Mouse (Mus musculus) limb, embryonic 12.5 days (tissue): ENCODE measurements around the gene Actn1. TPM values are rescaled to one million over a fixed set of nuclear protein-coding genes. Genes with fewer than 3 reads are reported as not detected.
"Not testable (repeated sequence)": the region's sequence is repeated elsewhere in the genome, so short reads cannot be mapped to it uniquely, and the experiment has no call there.

Source experiments
- ATAC-seq: fragments of 200-750 bp; cut with Nextera tagmentation; 2 replicates; pipeline ENCODE4 v1.8.0; 2017; ENCODE audit warnings: low read depth, moderate TSS enrichment; ENCODE audit not compliant: insufficient number of reproducible peaks, insufficient read depth, low FRiP score, low TSS enrichment
- H3K27ac ChIP-seq: fragments of 300-500 bp; sonication (generic); 2 replicates; pipeline ENCODE4 v1.5.1; 2016; ENCODE audit warnings: mild to moderate bottlenecking, moderate library complexity
- H3K27me3 ChIP-seq: fragments of 300-500 bp; sonication (generic); 2 replicates; pipeline ENCODE4 v1.6.1; 2016; ENCODE audit warnings: mild to moderate bottlenecking, moderate library complexity
- H3K36me3 ChIP-seq: fragments of 300-500 bp; sonication (generic); 2 replicates; pipeline ENCODE4 v1.6.1; 2016; ENCODE audit warnings: mild to moderate bottlenecking, moderate library complexity
- H3K4me1 ChIP-seq: fragments of 300-500 bp; sonication (generic); replicated peaks from 2 replicates; pipeline ENCODE4 v1.6.1; 2016
- H3K4me2 ChIP-seq: fragments of 300-500 bp; sonication (generic); 2 replicates; pipeline ENCODE4 v1.6.1; 2016; ENCODE audit warnings: mild to moderate bottlenecking, moderate library complexity
- H3K4me3 ChIP-seq: fragments of 300-500 bp; sonication (generic); replicated peaks from 2 replicates; pipeline ENCODE4 v1.5.1; 2016; ENCODE audit warnings: mild to moderate bottlenecking
- H3K9ac ChIP-seq: fragments of 300-500 bp; sonication (generic); replicated peaks from 2 replicates; pipeline ENCODE4 v1.6.1; 2016; ENCODE audit warnings: mild to moderate bottlenecking, moderate library complexity
- H3K9me3 ChIP-seq: fragments of 300-500 bp; sonication (generic); 2 replicates; pipeline ENCODE4 v1.6.1; 2016; ENCODE audit warnings: mild to moderate bottlenecking, moderate library complexity
- whole genome bisulfite sequencing: fragments of 180-500 bp; shearing (Covaris S2); methylation state at CpG from one replicate; pipeline ENCODE4 v1.1.7; 2016; 5-methylcytosine and 5-hydroxymethylcytosine counted together
- polyA plus RNA-seq: library from polyadenylated mRNA; unstranded; fragments of >200 nt; fragmentation: Nextera tagmentation; extraction: Ambion mirVana; gene quantifications from 2 replicates; pipeline ENCODE4 v1.2.1, GENCODE M21; 2016

Actn1 gene
- polyA plus RNA-seq: 42.0 and 45.8 TPM in 2 replicates

- WGBS: under 1% methylated on average over 53 of the region's 55 CpGs
- peak; percentile 95 for ATAC-seq
- Histone ChIP-seq H3K4me3 (peak within 1 kb of the TSS; percentile 80), H3K27ac (peak within 1 kb of the TSS; percentile 99), H3K9me3 (no peaks in the 10 kb centered on the region), H3K4me1 (peaks cover 34% of the 10 kb centered on the region), H3K4me2 (peak within 1 kb of the TSS; percentile 89), H3K9ac (peak within 1 kb of the TSS; percentile 91), H3K27me3 (no peaks in the 10 kb centered on the region), H3K36me3 (no peaks in the 10 kb centered on the region; the same call in 1 of the 2 replicates)
Observed at GRCm38 (mm10) chr12:80260056-80260743, at the start of gene Actn1. Gene Actn1 (minus strand): TSS chr12:80260371.

GRCm38 (mm10) chr12:80307556-80307955, 47.4 kb upstream of the Actn1 start:
- Histone ChIP-seq H3K27me3 (no peaks in the 10 kb centered on the region), H3K9me3 (0 out of 2 replicates have a peak, but pooled peaks cover 4% of the 10 kb centered on the region), H3K9ac (no peak overlapping the region), H3K4me2 (no peak overlapping the region), H3K4me1 (no peaks in the 10 kb centered on the region), H3K4me3 (no peak overlapping the region), H3K36me3 (no peaks in the 10 kb centered on the region), H3K27ac (no peak overlapping the region)
- WGBS: 53% methylated on average over 3 of the region's 3 CpGs
- no peak for ATAC-seq

GRCm38 (mm10) chr12:80304518-80304917, 44.3 kb upstream of the Actn1 start:
- Histone ChIP-seq H3K27me3 (no peaks in the 10 kb centered on the region), H3K36me3 (no peaks in the 10 kb centered on the region), H3K4me1 (no peaks in the 10 kb centered on the region), H3K4me3 (no peak overlapping the region), H3K9ac (no peak overlapping the region), H3K27ac (no peak overlapping the region), H3K4me2 (no peak overlapping the region), H3K9me3 (0 out of 2 replicates have a peak, but pooled peaks cover 4% of the 10 kb centered on the region)
- ATAC-seq: no peak
- WGBS: 93% methylated on average over 3 of the region's 3 CpGs

- H3K36me3 ChIP-seq: no peaks in the 10 kb centered on the region
- H3K27ac ChIP-seq: no peak overlapping the region
- 70% methylated on average over 9 of the region's 9 CpGs for WGBS
- no peak overlapping the region for H3K4me3 ChIP-seq
- H3K9ac ChIP-seq: no peak overlapping the region
- 0 out of 2 replicates have a peak, but pooled peaks cover 5% of the 10 kb centered on the region for H3K4me1 ChIP-seq
- no peak overlapping the region for H3K4me2 ChIP-seq
- 0 out of 2 replicates have a peak, but pooled peaks cover 4% of the 10 kb centered on the region for H3K9me3 ChIP-seq
- ATAC-seq: no peak
- H3K27me3 ChIP-seq: no peaks in the 10 kb centered on the region
Observed at GRCm38 (mm10) chr12:80300833-80301456, 40.8 kb upstream of the Actn1 start.

- no peak for ATAC-seq
- Histone ChIP-seq H3K4me3 (no peak overlapping the region), H3K9me3 (no peaks in the 10 kb centered on the region), H3K4me1 (0 out of 2 replicates have a peak, but pooled peaks cover 5% of the 10 kb centered on the region), H3K36me3 (no peaks in the 10 kb centered on the region), H3K27ac (no peak overlapping the region), H3K4me2 (no peak overlapping the region), H3K27me3 (no peaks in the 10 kb centered on the region), H3K9ac (no peak overlapping the region)
- 57% methylated on average over 6 of the region's 6 CpGs for WGBS
Observed at GRCm38 (mm10) chr12:80298714-80299113, 38.5 kb upstream of the Actn1 start.

DNA sequence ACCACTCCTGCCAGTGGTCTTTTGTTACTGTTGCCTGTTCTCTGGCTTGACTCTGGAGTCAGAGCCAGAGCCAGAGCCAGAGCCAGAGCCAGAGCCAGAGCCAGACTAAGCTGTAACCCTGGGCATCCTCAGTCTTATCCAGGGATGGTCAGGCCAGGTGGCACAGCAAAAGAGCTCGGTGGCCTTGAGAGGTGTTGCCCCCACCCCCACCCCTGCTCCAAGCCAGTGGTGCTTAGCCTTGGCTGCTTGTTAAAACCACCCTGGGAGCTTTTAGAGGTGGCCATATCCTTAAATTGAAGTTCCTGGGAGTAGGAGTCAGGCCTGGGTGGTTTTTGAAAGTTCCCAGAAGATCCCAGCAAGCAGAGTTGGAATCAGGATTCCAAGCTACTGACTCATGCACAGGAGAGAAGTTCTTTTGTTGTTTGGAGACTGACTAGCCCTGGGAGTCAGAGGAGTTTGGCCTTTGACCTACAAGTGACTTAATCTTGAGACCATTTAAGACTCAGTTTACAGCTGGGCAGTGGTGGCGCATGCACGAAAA, 31.8 kb upstream of the Actn1 start:
- H3K9me3 ChIP-seq: no peaks in the 10 kb centered on the region
- no peak overlapping the region for H3K27ac ChIP-seq
- no peaks in the 10 kb centered on the region for H3K27me3 ChIP-seq
- H3K36me3 ChIP-seq: no peaks in the 10 kb centered on the region
- WGBS: 45% methylated on average over 3 of the region's 3 CpGs
- H3K4me2 ChIP-seq: no peak overlapping the region
- H3K4me3 ChIP-seq: no peak overlapping the region
- H3K4me1 ChIP-seq: no peaks in the 10 kb centered on the region
- ATAC-seq: no peak
- H3K9ac ChIP-seq: no peak overlapping the region

GRCm38 (mm10) chr12:80290964-80291363, 30.8 kb upstream of the Actn1 start:
- WGBS: 91% methylated on average over 8 of the region's 8 CpGs
- no peaks in the 10 kb centered on the region for H3K9me3 ChIP-seq
- no peak overlapping the region for H3K9ac ChIP-seq
- H3K4me3 ChIP-seq: no peak overlapping the region
- H3K36me3 ChIP-seq: no peaks in the 10 kb centered on the region
- no peaks in the 10 kb centered on the region for H3K4me1 ChIP-seq
- no peak for ATAC-seq
- H3K4me2 ChIP-seq: no peak overlapping the region
- H3K27me3 ChIP-seq: no peaks in the 10 kb centered on the region
- H3K27ac ChIP-seq: no peak overlapping the region

GRCm38 (mm10) chr12:80290483-80290882, 30.3 kb upstream of the Actn1 start:
- H3K4me3 ChIP-seq: no peak overlapping the region
- no peaks in the 10 kb centered on the region for H3K9me3 ChIP-seq
- ATAC-seq: no peak
- H3K9ac ChIP-seq: no peak overlapping the region
- H3K4me2 ChIP-seq: no peak overlapping the region
- no peaks in the 10 kb centered on the region for H3K36me3 ChIP-seq
- 98% methylated on average over 4 of the region's 4 CpGs for WGBS
- H3K27ac ChIP-seq: no peak overlapping the region
- no peaks in the 10 kb centered on the region for H3K27me3 ChIP-seq
- H3K4me1 ChIP-seq: no peaks in the 10 kb centered on the region

DNA sequence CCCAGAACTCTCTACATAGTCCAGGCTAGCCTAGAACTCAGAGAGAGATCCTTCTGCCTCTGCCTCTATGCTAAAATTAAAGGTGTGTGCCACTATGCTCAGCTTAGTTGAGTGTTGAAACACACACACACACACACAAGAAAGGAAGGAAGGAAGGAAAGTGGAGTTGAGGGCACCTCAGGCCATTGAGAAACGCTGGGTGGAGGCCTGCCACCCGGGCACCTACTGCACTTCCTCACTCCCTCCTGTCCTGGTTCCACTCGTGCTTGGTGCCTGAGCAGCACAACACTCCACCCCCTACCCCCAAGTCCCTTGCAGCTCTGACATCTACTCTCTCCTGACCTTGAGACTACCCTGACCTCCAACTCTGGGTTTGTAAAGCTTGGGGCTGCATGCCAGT, 29.6 kb upstream of the Actn1 start:
- H3K9ac ChIP-seq: no peak overlapping the region
- no peak for ATAC-seq
- no peaks in the 10 kb centered on the region for H3K27me3 ChIP-seq
- no peak overlapping the region for H3K27ac ChIP-seq
- WGBS: 70% methylated on average over 3 of the region's 3 CpGs
- H3K4me1 ChIP-seq: no peaks in the 10 kb centered on the region
- H3K4me3 ChIP-seq: no peak overlapping the region
- H3K9me3 ChIP-seq: no peaks in the 10 kb centered on the region
- no peaks in the 10 kb centered on the region for H3K36me3 ChIP-seq
- no peak overlapping the region for H3K4me2 ChIP-seq

DNA sequence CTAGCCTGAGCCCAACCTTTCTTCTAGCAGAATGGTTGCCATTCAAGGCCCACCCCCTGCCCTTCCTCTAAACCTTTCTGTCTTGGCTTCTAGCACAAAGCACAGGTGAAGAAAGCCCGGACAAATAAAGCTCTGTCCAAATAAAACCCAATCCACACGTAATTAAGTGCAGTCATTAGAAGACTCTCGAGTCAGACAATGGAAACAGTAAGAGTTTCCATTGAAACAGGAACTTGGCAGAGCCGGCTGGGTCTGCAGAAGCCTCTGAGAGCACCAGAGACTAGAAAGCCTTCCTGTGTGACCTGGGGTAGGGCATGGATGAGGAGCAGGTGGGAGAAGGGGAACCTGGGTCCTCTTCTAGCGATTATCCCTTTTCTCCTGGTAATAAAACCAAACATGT, 25.7 kb upstream of the Actn1 start:
- H3K4me2 ChIP-seq: no peak overlapping the region
- H3K36me3 ChIP-seq: no peaks in the 10 kb centered on the region
- H3K27me3 ChIP-seq: no peaks in the 10 kb centered on the region
- ATAC-seq: no peak
- no peak overlapping the region for H3K9ac ChIP-seq
- 75% methylated on average over 5 of the region's 5 CpGs for WGBS
- no peak overlapping the region for H3K4me3 ChIP-seq
- no peak overlapping the region for H3K27ac ChIP-seq
- H3K4me1 ChIP-seq: peaks cover 2% of the 10 kb centered on the region
- no peaks in the 10 kb centered on the region for H3K9me3 ChIP-seq

GRCm38 (mm10) chr12:80284251-80284650, 24.1 kb upstream of the Actn1 start:
- H3K36me3 ChIP-seq, H3K27me3 ChIP-seq, ATAC-seq, H3K4me2 ChIP-seq, H3K27ac ChIP-seq, H3K4me3 ChIP-seq, H3K4me1 ChIP-seq, H3K9ac ChIP-seq, H3K9me3 ChIP-seq: not testable (repeated sequence)
- 89% methylated on average over 2 of the region's 2 CpGs for WGBS
